Mouse (Mus musculus) thymus, postnatal 36 days (tissue): Measurements from ENCODE around the gene Agap2.
"Not testable (repeated sequence)": the region's sequence is repeated elsewhere in the genome, so short reads cannot be mapped to it uniquely, and the experiment has no call there.

Source experiments
- DNase-seq, 2 experiments: peaks; one replicate each; pipeline ENCODE4 v3.0.0; 2022; ENCODE audit warnings: mixed read lengths in 2 of 2

The Agap2 gene

DNA sequence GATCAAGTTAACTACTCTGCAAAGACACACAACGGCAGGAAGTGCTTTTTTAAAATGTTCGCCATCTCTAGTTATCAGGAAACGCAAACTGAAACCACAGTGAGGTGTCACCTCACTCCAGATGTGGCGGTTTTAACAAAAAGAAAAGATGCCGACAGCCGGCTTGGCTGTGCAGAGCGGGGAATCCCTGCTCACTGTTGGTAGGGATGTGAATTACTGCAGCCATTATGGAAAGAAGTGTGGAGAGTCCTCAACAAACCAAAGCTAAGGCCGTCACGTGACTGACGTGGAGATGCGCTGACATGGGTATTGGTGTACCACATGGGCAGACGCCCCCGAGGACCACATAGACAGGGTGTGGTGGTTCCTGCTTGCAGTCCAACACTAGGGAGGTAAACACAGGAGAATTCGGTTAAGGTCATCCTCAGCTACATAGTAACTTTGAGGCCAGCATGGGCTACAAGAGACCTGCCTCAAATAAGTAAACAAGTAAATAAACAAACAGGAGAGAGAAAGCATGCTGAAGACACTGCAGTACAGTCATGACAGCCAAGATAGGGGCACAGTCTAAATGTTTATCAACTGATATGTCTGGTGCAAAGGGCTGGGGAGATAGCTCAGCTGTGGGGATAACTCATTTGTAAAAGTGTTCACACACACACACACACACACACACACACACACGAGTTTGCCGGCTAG is 32.6 kb downstream of the Agap2 start:
- peak; percentile 53 to 59 for DNase-seq

- DNase-seq: no peak
Observed at GRCm38 (mm10) chr10:127108262-127108583, 33.1 kb downstream of the Agap2 start.

GRCm38 (mm10) chr10:127111001-127111887 is 36.2 kb downstream of the Agap2 start:
- no peak for DNase-seq

- no peak for DNase-seq
Observed at GRCm38 (mm10) chr10:127114408-127114807, 39.3 kb downstream of the Agap2 start.

GRCm38 (mm10) chr10:127115068-127115467 is 40.0 kb downstream of the Agap2 start:
- DNase-seq: no peak

GRCm38 (mm10) chr10:127118470-127118869 is 43.4 kb downstream of the Agap2 start:
- DNase-seq: no peak

- DNase-seq: no peak
Observed at GRCm38 (mm10) chr10:127119229-127119628, 44.1 kb downstream of the Agap2 start.

GRCm38 (mm10) chr10:127120301-127121065 is 45.4 kb downstream of the Agap2 start:
- DNase-seq: no peak

GRCm38 (mm10) chr10:127121066-127121477 is 46.0 kb downstream of the Agap2 start, which contains the start of gene Os9:
Gene Os9, minus strand, starts transcription at chr10:127121131.
- peak; percentile 92 to 95 for DNase-seq

- DNase-seq: no peak
Observed at GRCm38 (mm10) chr10:127122018-127122417, 46.9 kb downstream of the Agap2 start.

DNA sequence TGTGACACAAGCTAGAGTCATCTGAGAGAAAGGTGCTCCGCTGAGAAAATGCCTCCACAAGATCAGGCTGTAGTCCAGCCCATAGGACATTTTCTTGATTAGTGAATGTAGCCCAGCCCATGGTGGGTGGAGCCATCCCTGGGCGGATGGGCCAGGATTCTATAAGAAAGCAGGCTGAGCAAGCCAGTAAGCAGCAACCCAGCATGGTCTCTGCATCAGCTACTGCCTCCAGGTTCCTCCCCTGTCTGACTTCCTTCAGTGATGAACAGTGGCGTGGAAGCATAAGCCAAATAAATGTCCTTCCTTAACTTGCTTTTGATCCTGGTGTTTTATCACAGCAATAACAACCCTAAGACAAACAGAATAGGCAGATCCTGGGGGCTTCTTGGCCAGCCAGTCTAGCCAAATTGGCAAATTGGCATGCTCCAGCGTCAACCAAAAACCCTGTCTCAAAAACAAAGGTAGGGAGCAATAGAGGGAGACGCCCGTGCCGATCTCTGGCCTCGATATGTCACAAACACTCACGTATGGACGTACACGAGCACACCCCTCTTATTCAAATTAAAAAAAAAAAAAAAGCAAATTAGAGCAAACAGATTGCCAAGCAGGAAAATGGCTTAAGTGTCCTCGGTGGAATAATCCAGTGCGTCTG is 47.8 kb downstream of the Agap2 start:
- no peak for DNase-seq

DNA sequence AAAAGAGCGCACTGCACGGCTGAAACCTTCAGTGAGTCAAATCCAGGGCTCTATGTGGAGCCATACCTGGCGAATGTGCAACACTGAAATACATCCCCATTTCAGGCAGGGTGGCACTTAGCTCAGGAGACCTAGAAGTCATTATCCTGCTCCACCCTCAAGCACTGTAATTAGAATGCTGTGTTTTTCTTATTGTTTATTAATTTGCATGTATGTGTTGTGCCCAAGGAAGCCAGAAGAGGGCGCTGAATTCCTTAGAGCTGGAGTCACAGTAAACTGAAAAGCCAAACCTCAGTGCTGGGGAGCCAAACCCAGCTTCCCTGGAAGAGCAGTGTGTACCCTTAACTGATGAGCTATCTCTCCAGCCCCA is 48.3 kb downstream of the Agap2 start:
- DNase-seq: peak; percentile 54 to 63

GRCm38 (mm10) chr10:127125210-127126001 is 50.3 kb downstream of the Agap2 start:
- peak; percentile 37 to 56 for DNase-seq

GRCm38 (mm10) chr10:127126579-127126978 is 51.5 kb downstream of the Agap2 start:
- DNase-seq: no peak

DNA sequence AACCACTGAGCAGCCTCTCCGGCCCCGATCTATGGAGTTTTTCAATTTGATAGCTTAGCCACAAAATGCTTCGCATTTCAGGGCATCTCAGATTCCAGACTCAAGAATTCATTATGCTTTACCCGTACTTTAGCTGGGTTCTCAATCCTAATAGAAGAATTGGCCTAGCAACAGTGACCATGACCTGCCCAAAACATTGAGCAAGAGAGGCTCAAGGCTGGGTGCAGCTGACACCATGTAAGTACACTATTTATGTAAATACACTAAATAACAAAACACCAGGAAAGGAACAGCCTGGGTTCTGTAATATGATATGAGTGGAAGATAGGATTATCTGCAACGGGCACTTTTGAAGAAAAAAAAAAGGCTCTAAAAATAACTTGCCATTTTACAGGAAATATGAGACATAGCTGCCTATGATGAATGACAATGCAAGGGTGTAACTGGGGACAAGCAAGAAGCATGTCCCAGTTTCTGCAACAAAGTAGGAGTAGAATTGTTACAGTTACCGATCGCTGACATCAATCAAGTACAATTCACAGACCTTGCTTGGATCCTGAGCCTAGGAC is 52.7 kb downstream of the Agap2 start:
- no peak for DNase-seq

DNA sequence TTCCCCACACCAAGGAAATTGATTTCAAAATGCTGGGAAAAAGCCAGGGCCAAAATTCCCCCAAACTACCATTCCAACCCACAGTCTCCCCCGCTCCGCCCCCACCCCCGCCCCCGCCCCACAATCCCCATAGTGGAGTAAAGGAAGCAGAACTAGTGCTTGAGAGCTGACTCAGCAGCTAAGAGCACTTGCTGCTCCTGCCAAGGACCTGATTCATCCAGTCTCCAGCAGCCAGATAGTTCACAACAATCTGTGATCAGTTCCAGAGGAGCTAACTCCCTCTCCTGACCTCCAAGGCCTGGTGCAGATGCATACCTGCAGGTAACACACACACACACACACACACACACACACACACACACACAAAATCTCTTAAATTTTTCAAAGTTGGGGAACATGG is 54.3 kb downstream of the Agap2 start:
- no peak for DNase-seq

- DNase-seq: no peak
Observed at GRCm38 (mm10) chr10:127132469-127132868, 57.4 kb downstream of the Agap2 start.

- DNase-seq: not testable (repeated sequence)
Observed at GRCm38 (mm10) chr10:127134394-127135035, 59.4 kb downstream of the Agap2 start.

- DNase-seq: peak; percentile 60 to 74
Observed at GRCm38 (mm10) chr10:127135118-127135836, 60.2 kb downstream of the Agap2 start.

DNA sequence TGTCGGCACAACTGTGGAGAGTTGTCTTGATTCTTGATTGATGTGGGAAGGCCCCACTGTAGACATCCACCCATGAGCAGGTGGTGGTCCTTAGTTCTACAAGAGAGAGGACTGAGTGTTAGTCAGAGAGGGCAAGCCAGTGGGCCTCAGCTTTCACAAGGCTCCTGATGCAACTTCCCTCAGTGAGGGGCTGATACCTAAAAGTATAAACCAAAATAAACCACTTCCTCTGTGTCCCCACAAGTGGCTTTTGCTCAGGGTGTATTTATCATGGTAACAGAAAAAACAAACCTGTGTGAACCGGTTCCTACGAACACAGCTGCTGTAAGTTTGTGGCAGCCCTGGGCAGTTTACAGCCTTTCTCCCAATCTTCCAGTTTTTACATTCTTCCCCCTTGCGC is 61.4 kb downstream of the Agap2 start:
- peak; percentile 32 to 46 for DNase-seq
